Mouse (Mus musculus) ovary, postnatal 14 days (tissue): ENCODE results near the gene 1700029F12Rik.
"Not testable (repeated sequence)": the region's sequence is repeated elsewhere in the genome, so short reads cannot be mapped to it uniquely, and the experiment has no call there.

ENCODE experiments used
- DNase-seq: peaks from one replicate; pipeline ENCODE4 v3.0.0; 2022; ENCODE audit warnings: low spot score

1700029F12Rik gene

GRCm38 (mm10) chr13:97034262-97034661 lies at the start of gene 1700029F12Rik:
1700029F12Rik (minus strand) TSS chr13:97034362.
- no peak for DNase-seq

DNA sequence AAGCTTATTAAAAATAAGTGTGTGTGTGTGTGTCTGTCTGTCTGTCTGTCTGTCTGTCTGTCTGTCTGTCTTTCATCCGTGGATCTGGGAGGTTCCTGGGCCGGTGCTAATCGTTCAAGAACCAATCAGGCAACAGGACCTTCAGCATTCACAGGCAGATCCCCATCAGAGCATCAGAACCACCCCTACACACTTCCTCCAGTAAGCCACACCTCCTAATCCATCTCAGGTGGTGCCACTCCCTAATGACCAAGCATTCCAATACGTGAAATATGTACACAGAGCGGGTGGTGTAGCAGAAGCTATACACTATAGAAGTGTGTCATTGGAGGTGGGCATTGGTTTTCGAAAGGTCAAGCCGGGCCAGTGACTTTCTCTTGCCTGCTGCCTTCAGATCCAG lies 48.3 kb upstream of the 1700029F12Rik start:
- DNase-seq, result no peak

GRCm38 (mm10) chr13:97080615-97081014 lies 46.5 kb upstream of the 1700029F12Rik start:
- DNase-seq, result no peak

- no peak for DNase-seq
Measured at GRCm38 (mm10) chr13:97080201-97080600, 46.0 kb upstream of the 1700029F12Rik start.

DNA sequence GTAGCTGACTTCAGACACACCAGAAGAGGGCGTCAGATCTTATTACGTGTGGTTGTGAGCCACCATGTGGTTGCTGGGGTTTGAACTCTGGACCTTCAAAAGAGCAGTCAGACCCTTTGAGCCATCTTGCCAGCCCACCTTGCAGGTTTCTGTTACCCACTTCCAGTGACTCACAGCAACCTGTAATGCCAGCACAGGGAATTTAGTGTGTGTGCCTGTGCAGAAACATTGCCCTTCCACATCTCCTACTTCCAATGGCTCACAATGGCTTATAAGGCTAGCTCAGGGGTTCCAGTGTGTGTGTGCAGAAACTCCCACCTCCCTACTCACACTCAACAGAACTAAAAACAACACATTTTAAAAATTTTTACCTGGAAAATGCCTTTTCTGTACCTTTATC lies 43.4 kb upstream of the 1700029F12Rik start:
- DNase-seq, result no peak

DNA sequence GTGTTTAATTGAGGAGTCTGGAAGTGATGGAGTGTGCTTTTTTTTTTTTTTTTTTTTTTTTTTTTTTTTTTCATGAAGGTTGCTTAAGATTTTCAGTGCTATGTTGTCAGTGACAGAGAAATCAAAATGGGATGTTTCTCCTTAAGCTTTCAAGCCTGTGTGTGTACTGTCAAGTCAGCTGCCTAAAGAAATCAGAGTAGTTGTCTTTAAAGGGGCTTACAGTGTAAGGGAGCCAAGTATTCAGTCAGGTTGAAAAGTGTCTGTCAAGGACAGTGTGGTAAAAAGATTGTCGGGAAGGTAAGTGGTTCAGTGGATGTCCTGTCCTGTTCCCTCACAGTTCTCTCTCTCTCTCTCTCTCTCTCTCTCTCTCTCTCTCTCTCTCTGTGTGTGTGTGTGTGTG lies 39.3 kb upstream of the 1700029F12Rik start:
- DNase-seq, result no peak

- no peak for DNase-seq
Measured at GRCm38 (mm10) chr13:97071626-97072241, 37.6 kb upstream of the 1700029F12Rik start.

GRCm38 (mm10) chr13:97070931-97071625 lies 36.9 kb upstream of the 1700029F12Rik start:
- no peak for DNase-seq

DNA sequence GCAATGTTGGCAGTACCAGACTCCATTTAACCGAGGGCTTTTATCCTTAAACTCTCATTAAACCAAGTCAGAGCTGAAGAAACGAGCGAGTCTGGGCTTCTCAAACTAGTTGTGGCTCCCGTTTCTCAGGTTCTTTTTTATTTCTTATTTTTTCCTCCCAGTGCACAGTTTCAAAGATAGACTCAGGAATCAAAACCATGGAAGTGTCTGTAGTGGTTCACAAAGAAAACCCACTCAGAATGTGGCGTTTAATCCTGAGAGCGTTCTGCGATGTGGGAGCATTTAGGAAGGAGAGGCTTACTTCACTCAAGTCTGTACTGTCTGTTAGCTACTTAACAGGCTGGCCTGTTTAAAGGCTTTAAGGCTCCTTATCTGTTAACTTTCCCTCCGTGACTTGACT lies 34.0 kb upstream of the 1700029F12Rik start:
- no peak for DNase-seq

- DNase-seq, result no peak
Measured at GRCm38 (mm10) chr13:97067691-97068090, 33.5 kb upstream of the 1700029F12Rik start.

DNA sequence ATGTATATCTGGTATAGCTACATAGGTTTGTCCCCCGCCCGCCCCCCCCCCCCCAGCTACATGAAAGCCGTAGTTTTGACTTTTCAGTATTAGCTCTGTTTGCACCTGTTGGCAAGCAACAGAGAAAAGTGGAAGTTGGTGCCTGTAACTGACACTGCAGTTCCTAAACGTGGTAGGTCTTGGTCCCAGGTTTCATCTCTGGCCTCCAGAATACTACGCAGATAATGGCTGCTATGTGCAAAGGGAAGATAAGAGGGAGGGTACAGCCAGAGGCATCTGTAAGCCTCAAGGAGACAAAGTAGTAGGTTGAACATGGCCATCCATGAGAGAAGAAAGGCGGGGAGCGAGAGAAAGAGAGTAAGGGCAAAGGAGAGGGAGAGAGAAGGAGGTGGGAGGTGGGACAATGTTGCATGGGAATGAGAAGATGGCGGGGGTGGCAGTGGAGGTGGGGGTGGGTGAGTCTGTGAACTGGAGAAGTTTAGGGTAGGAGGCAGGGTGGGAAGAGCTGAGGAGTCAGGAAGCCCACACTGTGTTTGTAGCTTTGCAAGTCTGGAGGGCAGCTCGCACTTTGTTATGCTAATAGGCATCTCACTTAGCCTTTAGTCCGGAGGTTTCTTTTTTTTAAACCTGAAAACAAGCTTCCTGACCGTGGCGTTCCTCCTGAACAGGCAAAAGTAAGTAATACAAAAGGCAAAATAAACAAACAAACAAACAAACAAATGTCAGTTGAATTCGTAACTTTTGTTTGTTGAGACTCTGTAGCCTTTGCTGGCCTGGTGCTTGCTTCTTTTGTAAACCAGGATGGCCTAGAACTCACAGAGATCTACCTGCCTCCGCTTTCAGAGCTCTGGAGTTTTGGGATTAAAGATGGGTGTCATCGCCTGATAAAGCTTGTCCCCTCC lies 32.7 kb upstream of the 1700029F12Rik start, which contains the start of gene Fam169a:
Fam169a (plus strand) TSS at position 638 of the 902 bp plus-strand sequence.
- no peak for DNase-seq

DNA sequence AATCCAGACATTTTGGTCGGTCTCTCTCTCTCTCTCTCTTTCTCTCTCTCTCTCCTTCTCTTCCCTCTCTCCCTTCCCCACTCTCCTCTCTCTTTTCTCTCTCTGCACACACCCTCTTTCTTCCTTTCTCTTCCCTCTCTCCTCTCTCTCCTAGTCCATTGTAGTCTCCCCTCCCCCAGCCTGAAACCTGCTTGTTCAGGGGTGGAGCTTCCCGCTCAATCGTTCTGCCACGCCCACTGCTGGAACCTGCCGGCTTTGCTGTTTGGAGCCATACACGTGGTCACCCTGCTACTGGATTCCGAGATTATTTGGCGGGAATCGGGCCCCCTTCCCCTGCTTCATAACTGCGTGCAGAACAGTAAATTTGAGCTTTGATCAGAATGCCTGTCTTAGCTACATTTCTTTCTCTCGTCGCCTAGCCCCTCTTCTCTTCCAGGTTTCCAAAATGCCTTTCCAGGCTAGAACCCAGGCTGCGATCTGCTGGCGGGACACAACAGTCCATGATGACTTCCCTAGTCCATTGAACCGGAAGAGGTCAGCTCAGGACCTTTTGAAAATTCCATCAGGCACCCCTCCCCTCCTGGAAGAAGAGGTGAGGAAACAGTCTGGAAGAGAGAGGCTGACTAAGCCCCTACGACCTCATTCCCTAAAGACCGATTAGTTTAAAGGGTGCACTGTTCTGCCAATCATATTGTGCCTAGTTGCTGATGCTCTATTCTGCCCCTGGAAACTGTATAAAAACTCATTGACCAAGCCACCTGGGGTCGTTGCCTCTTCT lies 30.9 kb upstream of the 1700029F12Rik start:
- DNase-seq, result not testable (repeated sequence)

DNA sequence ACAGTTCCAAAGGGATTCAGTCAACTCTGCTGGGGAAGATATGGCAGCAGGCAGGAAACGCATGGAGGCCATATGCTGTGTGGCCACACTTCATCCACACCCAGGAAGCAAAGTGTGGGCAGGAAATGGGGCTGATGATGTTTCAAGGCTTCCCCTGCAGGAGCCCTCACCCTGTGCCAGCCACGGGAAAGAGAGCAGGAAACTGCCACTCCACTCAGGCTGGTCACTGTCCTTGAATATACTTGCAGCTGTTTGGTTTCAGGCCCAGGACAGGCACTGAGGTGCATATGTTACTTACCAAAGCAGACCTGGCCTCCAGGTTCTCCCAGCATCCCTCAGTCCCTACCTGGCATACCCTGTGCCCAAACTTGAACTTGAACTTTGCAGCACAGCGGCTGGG lies 30.3 kb upstream of the 1700029F12Rik start:
- DNase-seq, result no peak

DNA sequence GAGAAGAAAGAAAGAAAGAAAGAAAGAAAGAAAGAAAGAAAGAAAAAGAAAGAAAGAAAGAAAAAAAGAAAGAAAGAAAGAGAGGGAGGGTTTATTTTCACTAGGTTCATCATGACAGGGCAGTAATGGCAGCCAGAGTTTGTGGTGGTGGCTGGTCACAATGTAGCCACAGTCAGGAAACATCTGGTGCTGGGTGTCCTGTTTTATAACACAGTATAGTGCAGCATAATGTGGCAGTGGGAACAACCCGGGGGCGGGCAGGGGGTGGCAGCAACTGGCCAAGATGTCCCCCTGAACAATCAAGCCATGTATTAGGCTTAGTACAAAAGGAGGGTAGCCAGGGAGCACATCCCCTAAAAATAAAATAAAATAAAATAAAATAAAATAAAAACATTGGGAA lies 29.3 kb upstream of the 1700029F12Rik start:
- no peak for DNase-seq

DNA sequence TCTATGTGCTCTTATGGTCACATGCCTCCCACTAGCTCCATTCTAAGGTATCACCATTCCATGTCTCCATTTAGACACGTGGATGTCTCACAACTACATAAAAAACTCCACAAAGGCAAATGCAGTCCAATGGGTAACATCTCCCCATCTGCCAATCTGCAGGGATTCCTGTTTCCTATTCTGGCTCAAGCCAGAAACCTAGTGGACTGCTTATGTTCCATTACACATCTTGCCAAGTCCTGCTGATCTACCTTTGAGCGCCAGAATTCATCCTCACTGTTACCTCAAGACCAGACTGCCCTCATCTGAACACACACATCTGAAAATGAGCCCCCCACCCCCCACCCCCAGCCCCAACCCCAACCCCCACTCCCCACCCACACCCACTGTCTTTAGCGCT lies 28.0 kb upstream of the 1700029F12Rik start:
- no peak for DNase-seq

- DNase-seq, result no peak
Measured at GRCm38 (mm10) chr13:97060331-97060730, 26.2 kb upstream of the 1700029F12Rik start.

DNA sequence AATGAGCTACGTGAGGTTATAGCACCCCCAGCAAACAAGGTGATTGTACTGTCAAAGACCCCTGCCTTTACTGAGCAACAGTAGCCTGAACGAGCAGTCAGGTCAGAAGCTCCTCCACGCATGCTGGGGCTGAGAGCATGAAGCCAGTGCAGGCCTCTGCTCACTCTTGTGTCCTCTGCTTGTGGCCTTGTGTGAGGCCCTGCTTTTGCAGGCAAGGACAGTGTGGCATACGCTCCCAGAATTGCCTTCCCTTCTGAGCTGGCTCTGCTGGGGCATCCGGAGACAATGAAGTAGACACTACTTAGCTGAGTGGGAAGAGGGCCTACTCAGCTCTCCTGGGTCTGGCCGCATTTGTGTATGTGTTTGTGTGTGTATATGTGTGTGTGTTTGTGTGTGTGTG lies 25.6 kb upstream of the 1700029F12Rik start:
- no peak for DNase-seq

GRCm38 (mm10) chr13:97057817-97058216 lies 23.7 kb upstream of the 1700029F12Rik start:
- no peak for DNase-seq

DNA sequence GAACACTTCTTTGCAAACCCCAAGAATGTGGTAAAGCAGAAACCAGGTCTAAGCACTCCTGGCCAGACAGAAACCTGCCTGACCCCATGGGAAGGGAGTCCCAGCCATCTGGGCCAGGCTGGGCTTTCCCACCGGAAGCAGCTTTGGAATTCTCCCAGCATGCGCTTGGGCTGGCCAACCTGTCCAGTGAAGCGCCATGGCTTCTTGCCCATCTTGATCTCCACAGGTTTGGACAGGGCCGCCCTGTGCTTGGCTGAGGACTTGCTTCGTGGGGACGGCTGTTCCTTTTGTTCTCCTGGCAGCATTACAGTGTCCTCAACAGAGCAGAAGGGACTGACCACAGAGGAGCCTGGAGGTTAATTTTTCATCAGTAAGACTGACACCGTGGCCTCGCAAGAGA lies 19.7 kb upstream of the 1700029F12Rik start:
- DNase-seq, result no peak

GRCm38 (mm10) chr13:97052667-97053066 lies 18.5 kb upstream of the 1700029F12Rik start:
- DNase-seq, result peak; percentile 71

DNA sequence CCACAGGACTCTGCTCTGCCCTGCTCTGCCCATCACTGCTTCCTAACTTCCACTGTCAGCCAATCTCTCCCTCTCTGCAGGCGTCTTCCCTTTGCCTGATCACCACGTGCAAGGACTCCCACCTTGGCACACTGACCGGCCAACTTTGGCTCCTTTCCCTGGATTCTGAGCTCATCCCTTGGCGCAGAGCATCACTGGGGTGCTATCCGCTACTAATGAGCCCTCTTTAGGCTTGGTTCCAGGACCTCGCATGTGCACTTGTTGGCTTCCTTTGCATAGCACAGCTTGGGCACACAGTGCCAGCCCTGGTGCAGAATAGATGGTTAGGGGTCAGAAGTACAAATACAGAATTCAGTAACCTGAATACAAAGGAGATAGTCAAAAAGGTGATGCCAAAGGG lies 17.0 kb upstream of the 1700029F12Rik start:
- DNase-seq, result no peak

- no peak for DNase-seq
Measured at GRCm38 (mm10) chr13:97030075-97030474, 4.1 kb downstream of the 1700029F12Rik start.
